Mouse (Mus musculus) small intestine, adult 2 months (tissue): ENCODE results near the gene Rpl10a. TPM values are rescaled to one million over a fixed set of nuclear protein-coding genes. Genes with fewer than 3 reads are reported as not detected.
"Not testable (repeated sequence)": the region's sequence is repeated elsewhere in the genome, so short reads cannot be mapped to it uniquely, and the experiment has no call there.

ENCODE experiments used
- H3K27ac ChIP-seq: fragments of 200-500 bp; 2 replicates; pipeline ENCODE4 v1.5.1; 2012; ENCODE audit warnings: low read depth, low read length, control low read depth, inconsistent platforms; ENCODE audit not compliant: insufficient read depth
- H3K27me3 ChIP-seq: fragments of 200-500 bp; 2 replicates; pipeline ENCODE4 v1.6.1; 2012; ENCODE audit warnings: mild to moderate bottlenecking, moderate library complexity, low read length, inconsistent platforms; ENCODE audit not compliant: control insufficient read depth, insufficient read depth
- H3K36me3 ChIP-seq: fragments of 200-500 bp; 2 replicates; pipeline ENCODE4 v1.6.1; 2012; ENCODE audit warnings: mild to moderate bottlenecking, low read length, control low read depth, inconsistent platforms; ENCODE audit not compliant: control insufficient read depth, insufficient read depth
- H3K4me1 ChIP-seq: fragments of 200-500 bp; 2 replicates; pipeline ENCODE4 v1.6.1; 2012; ENCODE audit warnings: low read length, inconsistent platforms, mixed read lengths; ENCODE audit not compliant: control insufficient read depth, insufficient read depth, insufficient read length
- H3K4me3 ChIP-seq: fragments of 200-500 bp; 2 replicates; pipeline ENCODE4 v1.5.1; 2012; ENCODE audit warnings: low read depth, mild to moderate bottlenecking, control low read depth, inconsistent platforms, low read length, moderate library complexity
- CTCF ChIP-seq: fragments of 200-500 bp; IDR thresholded peaks from 2 replicates; pipeline ENCODE4 v1.5.1; 2012; ENCODE audit warnings: low read depth, mild to moderate bottlenecking, control low read depth, inconsistent platforms, low read length, moderate library complexity, mixed read lengths; ENCODE audit not compliant: insufficient replicate concordance, insufficient read length; ENCODE audit errors: extremely low read depth
- POLR2A ChIP-seq: fragments of 200-500 bp; IDR thresholded peaks from 2 replicates; pipeline ENCODE4 v1.6.1; 2012; ENCODE audit warnings: low read depth, mild to moderate bottlenecking, control low read depth, inconsistent platforms, low read length, moderate library complexity
- WGBS: fragments of 180-500 bp; shearing (Covaris S2); methylation state at CpG from one replicate; pipeline ENCODE4 v1.1.7; 2018; 5-methylcytosine and 5-hydroxymethylcytosine counted together
- polyA plus RNA-seq: library from polyadenylated mRNA; depleted of rRNA; stranded (reverse); fragments of >200 nt; gene quantifications from 2 replicates; pipeline ENCODE4 v1.2.3, GENCODE M21; 2012

The Rpl10a gene
- polyA plus RNA-seq, 1 experiment = 2,365 TPM

GRCm38 (mm10) chr17:28350466-28351352, 22.4 kb downstream of the Rpl10a start, which contains the start of gene Tead3:
TSS of gene Tead3 (minus strand) at chr17:28350817.
- TF ChIP-seq POLR2A (0 out of 2 replicates have a peak, but pooled peaks have one; percentile 26), CTCF (no peak)
- peaks cover 19% of the 10 kb centered on the region for H3K4me1 ChIP-seq
- H3K4me3 ChIP-seq = peak within 1 kb of the TSS; percentile 83
- H3K36me3 ChIP-seq = no peaks in the 10 kb centered on the region
- peak within 1 kb of the TSS; percentile 86 for H3K27ac ChIP-seq
- WGBS = under 1% methylated on average over 66 of the region's 73 CpGs
- H3K27me3 ChIP-seq = peaks cover 6% of the 10 kb centered on the region

GRCm38 (mm10) chr17:28351353-28351890, 23.2 kb downstream of the Rpl10a start:
- peaks cover 6% of the 10 kb centered on the region for H3K27me3 ChIP-seq
- WGBS = 2% methylated on average over 29 of the region's 29 CpGs
- TF ChIP-seq POLR2A (no peak), CTCF (no peak)
- H3K36me3 ChIP-seq = no peaks in the 10 kb centered on the region
- H3K4me1 ChIP-seq = peaks cover 19% of the 10 kb centered on the region
- no peak overlapping the region for H3K27ac ChIP-seq
- H3K4me3 ChIP-seq = peak overlapping the region; percentile 83

- no peaks in the 10 kb centered on the region for H3K36me3 ChIP-seq
- TF ChIP-seq POLR2A (no peak), CTCF (no peak)
- 59% methylated on average over 11 of the region's 11 CpGs for WGBS
- peaks cover 6% of the 10 kb centered on the region for H3K27me3 ChIP-seq
- no peak overlapping the region for H3K4me3 ChIP-seq
- H3K4me1 ChIP-seq = peaks cover 19% of the 10 kb centered on the region
- H3K27ac ChIP-seq = no peak overlapping the region
Measured at GRCm38 (mm10) chr17:28352018-28352417, 23.7 kb downstream of the Rpl10a start.

- TF ChIP-seq CTCF = no peak
- no peak for TF ChIP-seq POLR2A
- Histone ChIP-seq H3K4me3 (no peak overlapping the region), H3K27me3 (peaks cover 6% of the 10 kb centered on the region), H3K27ac (no peak overlapping the region), H3K36me3 (no peaks in the 10 kb centered on the region), H3K4me1 (peaks cover 9% of the 10 kb centered on the region; the same call in 1 of the 2 replicates)
- WGBS = 87% methylated on average over 12 of the region's 12 CpGs
Measured at GRCm38 (mm10) chr17:28355871-28356270, 27.6 kb downstream of the Rpl10a start.

- H3K4me3 ChIP-seq, H3K36me3 ChIP-seq, H3K27ac ChIP-seq, H3K4me1 ChIP-seq: not testable (repeated sequence)
- 27% methylated on average over 24 of the region's 24 CpGs for WGBS
- peaks cover 17% of the 10 kb centered on the region for H3K27me3 ChIP-seq
Measured at GRCm38 (mm10) chr17:28358576-28359261, 30.4 kb downstream of the Rpl10a start.

- WGBS = 72% methylated on average over 9 of the region's 9 CpGs
- H3K27me3 ChIP-seq = peaks cover 31% of the 10 kb centered on the region
- H3K27ac ChIP-seq = no peak overlapping the region
- no peak overlapping the region for H3K4me3 ChIP-seq
- H3K36me3 ChIP-seq = no peaks in the 10 kb centered on the region
- no peaks in the 10 kb centered on the region for H3K4me1 ChIP-seq
- TF ChIP-seq CTCF (no peak), POLR2A (no peak)
Measured at GRCm38 (mm10) chr17:28360531-28361277, 32.4 kb downstream of the Rpl10a start.
